In genomic region chr14:55544334-55544733, GRCm38 (mm10) we compare ENCODE assay signal across 22 mouse cellular contexts. TPM values are rescaled to one million over a fixed set of nuclear protein-coding genes. Genes with fewer than 3 reads are reported as not detected.
A peak's percentile ranks its signal among the peaks of the same experiment; 100 is the strongest.
DNase-seq lines count a peak whose midpoint lies in the region; TF ChIP-seq lines count a peak whose summit lies in the region.
"Had no signal": no experiment of that assay in that cellular context is flagged by ENCODE, and none has a peak within 500 bp of the region (broad histone marks: within the 10 kb centered on the region; RNA-seq: fewer than 3 reads in every experiment).

No protein-coding gene starts in this region.

- no peak overlapping the region for H3K4me3 ChIP-seq in cerebellum, adult 2 months (replicated peaks; ENCODE audit: insufficient read depth, low read depth, low read length)
- H3K4me3 ChIP-seq: embryonic facial prominence, embryonic 13.5 days; gastrocnemius, adult 2 months; heart, adult 2 months; kidney, embryonic 15.5 days; limb, embryonic 15.5 days had no signal

- H3K27me3 ChIP-seq in cerebellum, adult 2 months (ENCODE audit: control insufficient read depth, insufficient read depth, low read length), result no peaks in the 10 kb centered on the region
- H3K27me3 ChIP-seq: embryonic facial prominence, embryonic 13.5 days; kidney, embryonic 15.5 days; limb, embryonic 15.5 days had no signal

- H3K27ac ChIP-seq in cerebellum, adult 2 months (ENCODE audit: insufficient read depth, low read length), result no peak overlapping the region
- H3K27ac ChIP-seq: embryonic facial prominence, embryonic 13.5 days; gastrocnemius, adult 2 months; heart, adult 2 months; kidney, embryonic 15.5 days; limb, embryonic 15.5 days had no signal

- H3K4me1 ChIP-seq in cerebellum, adult 2 months (ENCODE audit: control insufficient read depth, insufficient read depth, low read length), result peaks cover 21% of the 10 kb centered on the region

- WGBS in cerebellum, adult 2 months, result 8% methylated on average over 9 of the region's 9 CpGs

- intact Hi-C loops in gastrocnemius, postnatal 36 days (cut with DNase I), result no loop called here

- TF ChIP-seq POLR2A in cerebellum, adult 2 months (IDR thresholded peaks at IDR 0.05; ENCODE audit: borderline replicate concordance, insufficient read depth, low read length), result no peak

- no peak for TF ChIP-seq CTCF in cerebellum, adult 2 months (IDR thresholded peaks at IDR 0.05; ENCODE audit: borderline replicate concordance, insufficient read depth, low read depth, low read length)

- peak; percentile 31 for DNase-seq in gastrocnemius, postnatal 10 days
- DNase-seq in gastrocnemius, postnatal 36 days, result no peak
- peak; percentile 19 for DNase-seq in ovary, postnatal 36 days (ENCODE audit: low spot score)
- DNase-seq in ovary, adult 18-20 months (ENCODE audit: low spot score), result no peak
- peak; percentile 44 to 58 for DNase-seq in cerebellum, adult 2 months
- peak; percentile 60 to 67 for DNase-seq in cerebellum, postnatal 25 days
- DNase-seq in adrenal gland, adult 18-20 months (ENCODE audit: low spot score in 2 of 2), result no peak
- DNase-seq: gastrocnemius, adult 2 months; heart, adult 2 months; heart, postnatal 10 days; liver, postnatal 0 days; thymus, adult 18-20 months had no signal

RNA-seq across cellular contexts. Expression of gene Pck2, which starts 4.3 kb away (rescaled TPM):
- total RNA-seq in gastrocnemius, postnatal 10 days (2021), result 10 to 100 TPM; 15.0 to 21.4 TPM
- 1 to 10 TPM; 4.2 to 4.5 TPM for total RNA-seq in gastrocnemius, postnatal 36 days (2021)
- polyA plus RNA-seq in cerebellum, adult 2 months (2012; rRNA removed), result 44.8 and 49.3 TPM in 2 replicates
- total RNA-seq in adrenal gland, adult 18-20 months (2021), result 10 to 100 TPM; 21.6 to 31.7 TPM

RNA-seq across cellular contexts. Expression of gene Dcaf11, which starts 15.5 kb away (rescaled TPM):
- 10 to 100 TPM; 61.1 to 61.2 TPM for total RNA-seq in gastrocnemius, postnatal 10 days (2021)
- 100 to 1,000 TPM; 102 to 123 TPM for total RNA-seq in gastrocnemius, postnatal 36 days (2021)
- 115 and 127 TPM in 2 replicates for polyA plus RNA-seq in cerebellum, adult 2 months (2012; rRNA removed)
- total RNA-seq in adrenal gland, adult 18-20 months (2021), result 100 to 1,000 TPM; 107 to 153 TPM

RNA-seq across cellular contexts. Expression of gene A730061H03Rik, which starts 15.9 kb away (rescaled TPM):
- total RNA-seq in gastrocnemius, postnatal 10 days (2021), result not detected
- not detected for total RNA-seq in gastrocnemius, postnatal 36 days (2021)
- 0.97 TPM in 2 replicates for polyA plus RNA-seq in cerebellum, adult 2 months (2012; rRNA removed)
- 1 to 10 TPM in 1 of 2 experiments, not detected in 1; 1.5 TPM for total RNA-seq in adrenal gland, adult 18-20 months (2021)
- total RNA-seq: common myeloid progenitor, adult 5-6 weeks; gastrocnemius, adult 2 months; heart, adult 2 months had no signal

RNA-seq across cellular contexts. Expression of gene Nrl, which starts 19.6 kb away (rescaled TPM):
- not detected for total RNA-seq in gastrocnemius, postnatal 10 days (2021)
- total RNA-seq in gastrocnemius, postnatal 36 days (2021), result not detected
- polyA plus RNA-seq in cerebellum, adult 2 months (2012; rRNA removed), result 0.33 and 0.56 TPM in 2 replicates
- total RNA-seq in adrenal gland, adult 18-20 months (2021), result not detected
- total RNA-seq: common myeloid progenitor, adult 5-6 weeks; gastrocnemius, adult 2 months; heart, adult 2 months; heart, postnatal 10 days; MEL; neutrophil, adult 5-6 weeks had no signal
- polyA plus RNA-seq: embryonic facial prominence, embryonic 13.5 days; heart, adult 2 months; kidney, embryonic 15.5 days; limb, embryonic 15.5 days; liver, postnatal 0 days; urinary bladder, adult 2 months had no signal

RNA-seq across cellular contexts. Expression of gene Fitm1, which starts 31.1 kb away (rescaled TPM):
- 100 to 1,000 TPM; 403 to 446 TPM for total RNA-seq in gastrocnemius, postnatal 10 days (2021)
- total RNA-seq in gastrocnemius, postnatal 36 days (2021), result 100 to 1,000 TPM; 296 to 299 TPM
- not detected in 2 replicates for polyA plus RNA-seq in cerebellum, adult 2 months (2012; rRNA removed)
- 1 to 10 TPM in 1 of 2 experiments, under 1 TPM in 1; 0.96 to 2.3 TPM for total RNA-seq in adrenal gland, adult 18-20 months (2021)
- total RNA-seq: common myeloid progenitor, adult 5-6 weeks; layer of hippocampus, adult 18-20 months; left cerebral cortex, adult 8-10 months; MEL; neutrophil, adult 5-6 weeks had no signal
- polyA plus RNA-seq: CD4-positive, CD25-positive, alpha-beta regulatory T cell, adult 4 months had no signal

Comparison
In these comparisons a context has a peak if more than half of its experiments do, and no peak if none do; other contexts are left out.
1. DNase-seq: peak in gastrocnemius, postnatal 10 days (single experiment), ovary, postnatal 36 days (single experiment), cerebellum, adult 2 months (2 of 2) and cerebellum, postnatal 25 days (2 of 2); none in gastrocnemius, postnatal 36 days (0 of 2), ovary, adult 18-20 months (single experiment) and adrenal gland, adult 18-20 months (0 of 2).